Mouse (Mus musculus): ENCODE measurements at regions not wholly inside any gene's neighbourhood (a gene's known extent, or its start where the extent isn't known, plus 50 kb on each side); places are given as distances from the start of the nearest gene placed in this dataset.

DNA sequence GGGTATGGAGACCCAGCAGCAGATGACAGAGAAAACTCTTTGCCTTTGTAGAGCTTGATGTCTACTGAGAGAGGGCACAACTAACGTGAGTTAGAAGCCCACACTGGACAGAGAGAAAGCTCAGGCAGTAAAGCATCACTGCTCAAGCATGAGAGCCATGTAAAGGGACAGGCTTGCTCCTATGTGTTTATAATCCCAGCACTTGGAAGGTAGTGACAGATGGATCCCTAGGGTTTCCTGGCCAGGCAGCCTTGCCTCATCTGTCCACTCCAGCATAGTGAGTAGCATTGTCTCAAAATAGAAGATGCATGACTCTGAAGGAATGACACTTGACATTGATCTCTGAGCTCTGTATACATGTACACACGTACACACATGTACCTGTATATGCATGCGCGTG is 55.9 kb upstream of the Cnksr3 start:
- no peak for TF ChIP-seq CTCF (IDR thresholded peaks at IDR 0.05; ENCODE audit: control insufficient read depth, insufficient read depth, insufficient read length)
- no peak for TF ChIP-seq USF1 (IDR thresholded peaks at IDR 0.05; ENCODE audit: low read depth)
